Mouse (Mus musculus) ovary, postnatal 10 days (tissue): Measurements from ENCODE around the gene Dennd2c.
"Not testable (repeated sequence)": the region's sequence is repeated elsewhere in the genome, so short reads cannot be mapped to it uniquely, and the experiment has no call there.

Experiments
- DNase-seq: peaks from one replicate; pipeline ENCODE4 v3.0.0; 2022; ENCODE audit warnings: low spot score

Gene Dennd2c

GRCm38 (mm10) chr3:103112216-103112615 is 9.8 kb downstream of the Dennd2c start:
- DNase-seq: no peak

DNA sequence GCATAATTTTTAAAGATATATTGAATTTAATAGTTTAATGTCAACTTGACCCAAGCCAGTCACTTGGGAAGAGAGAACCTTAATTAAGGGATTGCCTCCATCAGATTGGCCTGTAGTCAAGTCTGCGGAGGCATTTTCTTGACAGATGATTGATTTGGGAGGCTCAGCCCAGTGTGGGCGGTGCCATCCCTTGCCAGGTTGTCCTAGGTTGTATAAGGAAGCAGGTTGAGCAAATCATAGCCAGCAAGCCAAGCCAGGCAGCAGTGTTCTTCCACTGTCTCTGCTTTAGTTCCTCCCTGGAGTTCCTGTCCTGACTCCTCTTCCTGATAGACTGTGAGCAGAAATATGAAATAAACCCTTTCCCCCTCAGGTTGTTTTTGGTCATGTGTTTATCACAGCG is 21.2 kb downstream of the Dennd2c start:
- DNase-seq: no peak

DNA sequence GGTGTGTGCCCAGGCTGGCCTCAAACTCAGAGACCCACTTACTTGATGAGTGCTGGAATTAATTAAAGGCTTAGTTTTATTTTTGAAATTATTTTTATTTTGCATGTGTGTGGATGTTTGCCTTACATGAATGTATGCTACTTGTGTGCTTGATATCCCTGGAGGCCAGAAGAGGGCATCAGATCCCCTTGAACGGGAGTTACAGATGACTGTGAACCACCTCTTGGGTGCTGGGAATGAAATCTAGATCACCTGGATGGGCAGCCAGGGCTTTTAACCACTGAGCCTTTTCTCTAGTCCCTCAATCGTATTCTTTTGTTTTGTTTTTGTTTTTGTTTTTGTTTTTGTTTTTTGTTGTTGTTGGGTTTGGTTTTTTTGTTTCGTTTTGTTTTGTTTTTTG is 23.7 kb downstream of the Dennd2c start:
- DNase-seq: no peak

DNA sequence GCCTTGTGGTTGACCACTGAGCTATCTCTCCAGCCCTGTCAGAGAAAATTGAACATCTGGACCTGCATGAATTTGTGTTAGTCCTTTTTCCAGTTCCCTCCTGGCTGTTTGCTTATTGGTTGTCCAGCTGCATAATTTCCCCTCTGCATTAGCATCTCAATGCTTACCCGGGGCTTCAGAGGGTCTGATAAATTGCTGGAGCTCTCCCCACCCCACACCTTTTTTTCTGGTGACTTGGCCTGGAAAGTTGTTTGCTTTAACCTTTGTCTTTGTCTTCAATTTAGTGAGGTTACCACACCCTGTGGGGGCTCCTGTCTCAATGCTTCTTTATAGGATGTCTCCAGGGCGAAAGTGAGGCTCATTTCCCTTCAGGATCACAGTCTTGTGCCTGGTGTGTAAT is 24.8 kb downstream of the Dennd2c start:
- no peak for DNase-seq

GRCm38 (mm10) chr3:103127721-103128120 is 25.3 kb downstream of the Dennd2c start:
- DNase-seq: no peak

DNA sequence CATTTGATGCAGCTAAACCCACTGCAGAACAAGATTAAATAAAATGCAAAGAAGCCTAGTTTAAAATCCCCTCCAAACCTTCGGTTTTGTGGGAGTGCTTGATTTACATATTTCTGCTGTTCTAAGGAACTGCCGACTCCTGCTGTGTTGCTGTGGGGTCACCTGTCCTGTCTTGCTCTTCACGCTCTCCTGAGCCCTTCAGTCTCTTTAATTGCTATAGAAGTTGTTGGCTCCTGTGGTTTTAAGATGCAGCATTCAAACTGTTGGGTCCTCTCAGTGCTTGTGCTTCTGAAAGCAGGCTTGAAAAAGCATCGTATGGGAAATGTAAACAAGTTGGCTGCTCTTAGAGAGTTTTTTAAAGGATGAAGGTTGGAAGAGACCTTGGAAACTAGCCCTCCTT is 25.8 kb downstream of the Dennd2c start:
- DNase-seq: no peak

DNA sequence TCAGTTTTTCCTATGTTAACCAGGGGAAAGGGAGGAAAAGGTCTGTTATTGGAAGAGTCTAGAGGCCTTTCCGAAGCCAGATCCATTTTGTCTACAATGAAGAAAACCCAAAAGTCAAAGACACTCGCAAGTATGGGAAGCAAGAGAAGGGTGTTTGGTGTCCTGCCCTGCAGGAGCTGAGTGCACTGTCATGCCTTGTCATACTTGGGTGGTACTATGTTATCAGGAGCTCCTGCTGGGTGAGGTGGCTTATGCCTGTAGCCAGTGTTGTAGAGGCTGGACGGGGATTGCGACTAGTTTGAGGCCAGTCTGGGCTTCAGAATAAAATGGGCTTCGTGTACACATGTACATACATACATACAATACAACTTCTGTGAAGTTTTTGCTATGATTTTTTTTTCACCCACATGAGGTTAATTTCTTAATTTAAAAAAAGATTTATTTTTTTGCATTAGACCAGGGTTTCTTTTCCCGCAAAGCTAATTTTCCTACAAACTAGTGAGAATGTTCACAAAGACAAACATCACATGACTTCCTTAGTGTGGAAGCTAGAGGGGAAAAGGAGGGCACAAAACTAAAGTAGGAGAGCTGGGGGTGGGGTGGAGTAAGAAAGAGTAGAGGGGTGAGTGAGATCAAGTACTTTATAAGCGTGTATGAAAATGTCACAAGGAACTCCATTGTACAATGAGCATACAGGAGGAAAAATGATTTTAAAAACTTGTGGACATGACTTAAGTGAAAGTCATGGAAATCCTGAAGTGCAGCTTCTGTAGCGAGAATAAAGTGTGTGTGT is 27.2 kb downstream of the Dennd2c start:
- DNase-seq: no peak

- no peak for DNase-seq
These were observed 27.9 kb downstream of the Dennd2c start for GRCm38 (mm10) chr3:103130236-103130751.

DNA sequence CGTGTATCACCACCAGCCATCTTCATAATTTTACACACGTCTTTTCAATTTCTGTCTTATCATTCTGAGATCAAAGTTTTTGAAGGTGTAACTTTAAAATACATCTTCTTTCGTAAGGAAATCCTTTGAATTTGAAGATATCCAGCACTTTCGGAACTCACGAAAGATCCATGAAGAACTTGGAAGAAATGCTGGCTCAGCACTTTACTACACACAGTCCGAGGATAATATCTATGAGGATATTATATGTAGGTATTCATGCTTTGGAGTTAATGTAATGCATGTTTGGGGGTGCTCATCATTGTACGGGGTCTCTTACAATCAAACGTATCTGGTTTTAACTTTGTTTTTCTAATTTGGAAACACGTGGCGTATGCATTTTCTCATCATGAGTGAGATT is 30.7 kb downstream of the Dennd2c start:
- no peak for DNase-seq

DNA sequence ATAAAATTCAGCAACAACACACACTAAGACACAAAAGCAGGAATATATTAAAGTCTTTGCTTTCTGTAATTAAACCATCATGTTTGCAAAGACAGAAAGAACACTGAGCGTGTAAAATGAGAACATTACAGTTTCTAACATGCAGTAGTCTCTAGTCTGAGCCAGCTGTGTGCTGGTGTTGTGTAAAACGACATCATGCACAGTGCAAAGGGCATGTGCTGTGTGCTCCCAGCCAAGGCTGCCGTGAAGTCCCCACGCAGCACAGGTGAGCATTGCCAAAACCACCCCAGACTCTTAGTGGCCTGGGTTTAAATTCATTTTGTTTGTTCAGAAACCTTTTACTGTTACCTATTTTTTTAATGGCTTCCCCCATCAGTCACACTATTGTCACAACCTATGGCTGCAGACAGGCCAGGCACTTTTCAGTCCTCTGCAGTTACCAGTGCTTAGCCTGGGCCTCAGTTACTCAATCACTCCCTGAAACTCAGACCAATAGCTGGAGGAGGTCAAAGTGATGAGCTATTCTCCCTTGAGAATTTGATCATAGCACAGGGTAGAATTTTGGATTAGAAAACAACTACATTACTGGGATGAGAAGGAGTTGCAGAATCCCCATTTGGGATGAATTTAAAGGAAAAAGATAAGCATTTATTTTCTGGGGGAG is 34.1 kb downstream of the Dennd2c start:
- DNase-seq: no peak

GRCm38 (mm10) chr3:103139047-103139446 is 36.6 kb downstream of the Dennd2c start:
- DNase-seq: no peak

GRCm38 (mm10) chr3:103140095-103140838 is 37.9 kb downstream of the Dennd2c start:
- DNase-seq: not testable (repeated sequence)

- DNase-seq: no peak
These were observed 38.9 kb downstream of the Dennd2c start for GRCm38 (mm10) chr3:103141287-103141686.

- DNase-seq: no peak
These were observed 40.0 kb downstream of the Dennd2c start for GRCm38 (mm10) chr3:103142366-103142765.

GRCm38 (mm10) chr3:103145336-103145735 is 42.9 kb downstream of the Dennd2c start:
- no peak for DNase-seq

DNA sequence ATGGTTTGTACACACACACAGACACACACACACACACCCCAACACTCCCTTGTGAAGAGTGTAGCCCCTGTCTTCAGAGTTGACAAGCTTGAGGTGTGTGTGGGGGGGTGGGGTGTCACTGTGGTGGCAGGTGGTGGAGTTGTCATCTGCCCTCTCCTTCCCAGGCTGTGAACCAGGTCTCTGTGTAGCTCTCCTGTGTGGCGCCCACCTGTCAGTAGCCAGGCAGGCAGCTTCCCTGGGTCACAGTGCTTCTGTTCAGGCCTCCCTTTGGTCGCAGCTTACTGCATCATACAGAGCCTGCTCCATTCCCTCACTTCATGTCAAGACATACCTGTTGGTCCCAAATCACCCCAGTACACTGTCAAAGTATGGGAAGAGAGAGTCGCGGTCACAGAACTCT is 43.4 kb downstream of the Dennd2c start:
- no peak for DNase-seq

DNA sequence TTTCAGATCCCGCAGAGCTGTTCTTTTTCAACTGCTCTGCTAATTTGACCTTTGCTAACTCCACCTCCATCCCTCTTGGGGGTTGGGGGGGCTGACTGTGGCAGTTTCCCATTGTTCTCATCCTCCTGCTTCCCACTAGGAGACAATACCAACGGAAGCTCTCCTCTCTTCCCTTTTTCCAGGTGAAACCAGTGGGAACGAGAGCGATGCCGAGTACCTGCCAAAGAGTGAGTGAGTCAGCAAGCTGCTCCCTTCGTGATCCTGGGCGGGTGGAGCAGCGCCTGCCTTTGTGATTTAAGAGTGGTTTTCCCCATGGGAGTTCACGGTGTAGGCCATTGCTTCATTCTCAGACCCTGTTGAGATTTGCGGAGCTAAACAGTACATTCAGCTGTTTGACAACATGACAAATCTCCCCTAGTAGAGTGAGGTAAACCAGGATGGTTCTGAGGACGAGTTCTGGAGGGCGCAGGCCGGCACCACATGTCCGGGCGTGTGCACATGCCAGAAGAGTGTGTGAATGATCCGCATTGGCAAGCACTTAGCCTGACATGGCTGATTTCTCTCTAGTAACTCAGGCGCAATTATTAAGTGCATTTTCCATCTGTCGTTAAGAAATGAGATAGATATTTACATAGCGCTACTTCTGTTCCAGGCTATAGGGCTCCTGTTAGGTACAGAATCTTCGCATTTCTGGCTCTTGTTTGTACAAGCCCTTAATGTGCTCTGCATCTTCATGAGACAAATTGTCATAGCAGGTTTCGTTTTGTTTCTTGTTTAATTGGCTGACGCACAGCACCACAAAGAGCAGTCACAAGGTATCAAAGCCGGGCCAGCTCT is 44.1 kb downstream of the Dennd2c start:
- DNase-seq: no peak

DNA sequence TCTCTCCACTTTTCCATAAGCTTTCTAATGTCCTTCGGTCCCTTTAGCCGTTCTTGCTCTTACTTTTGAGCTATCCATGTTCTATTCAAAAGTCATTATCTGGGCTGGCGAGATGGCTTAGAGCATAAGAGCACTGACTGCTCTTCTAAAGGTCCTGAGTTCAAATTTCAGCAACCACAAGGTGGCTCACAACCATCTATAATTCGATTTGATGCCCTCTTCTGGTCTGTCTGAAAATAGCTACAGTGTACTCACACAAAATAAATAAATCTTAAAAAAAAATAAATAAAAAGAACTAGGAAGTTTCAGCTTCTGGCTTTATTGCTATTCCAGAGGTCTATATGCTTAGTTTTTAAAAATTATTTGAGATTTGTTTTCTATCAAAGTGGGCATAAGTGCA is 45.4 kb downstream of the Dennd2c start:
- no peak for DNase-seq

GRCm38 (mm10) chr3:103148941-103149340 is 46.5 kb downstream of the Dennd2c start:
- no peak for DNase-seq

GRCm38 (mm10) chr3:103153761-103154160 is 51.4 kb downstream of the Dennd2c start:
- no peak for DNase-seq

- no peak for DNase-seq
These were observed 57.0 kb downstream of the Dennd2c start for GRCm38 (mm10) chr3:103159232-103159900.
